Mouse (Mus musculus): ENCODE results near the gene Cyp2ab1. TPM values are rescaled to one million over a fixed set of nuclear protein-coding genes. Genes with fewer than 3 reads are reported as not detected.

Gene Cyp2ab1
- 0.23 TPM in 1 of 2 replicates, not detected in the other for polyA plus RNA-seq (2012; ENCODE audit: low replicate concordance)

GRCm38 (mm10) chr16:20325286-20325685 lies at the start of gene Cyp2ab1:
TSS of gene Cyp2ab1 (minus strand) at chr16:20325404.

GRCm38 (mm10) chr16:20301770-20302649 lies 23.2 kb downstream of the Cyp2ab1 start, which contains the start of gene Parl:
TSS of gene Parl (minus strand) at chr16:20302387.

Other genes with a start within 250 kb of the Cyp2ab1 start
- 11.3 and 19.1 TPM in 2 replicates for gene Klhl24, start 227.9 kb downstream of the Cyp2ab1 start, polyA plus RNA-seq (2012; ENCODE audit: low replicate concordance)
- 21.9 and 38.2 TPM in 2 replicates for gene Yeats2, start 184.3 kb downstream of the Cyp2ab1 start, polyA plus RNA-seq (2012; ENCODE audit: low replicate concordance)
- 0.10 TPM in 1 of 2 replicates, not detected in the other for gene Map6d1, start 84.0 kb downstream of the Cyp2ab1 start, polyA plus RNA-seq (2012; ENCODE audit: low replicate concordance)
- 77.6 and 105 TPM in 2 replicates for gene Parl, start 23.0 kb downstream of the Cyp2ab1 start, polyA plus RNA-seq (2012; ENCODE audit: low replicate concordance)
- gene Abcc5, start 101.0 kb upstream of the Cyp2ab1 start, polyA plus RNA-seq (2012; ENCODE audit: low replicate concordance): 7.2 and 7.3 TPM in 2 replicates
- gene Eif2b5, start 173.4 kb upstream of the Cyp2ab1 start, polyA plus RNA-seq (2012; ENCODE audit: low replicate concordance): 23.3 and 34.1 TPM in 2 replicates
- gene Dvl3, start 191.6 kb upstream of the Cyp2ab1 start, polyA plus RNA-seq (2012; ENCODE audit: low replicate concordance): 29.3 and 33.6 TPM in 2 replicates
- gene Ap2m1, start 210.1 kb upstream of the Cyp2ab1 start, polyA plus RNA-seq (2012; ENCODE audit: low replicate concordance): 48.8 and 95.7 TPM in 2 replicates
- 11.8 and 47.6 TPM in 2 replicates for gene Abcf3, start 223.2 kb upstream of the Cyp2ab1 start, polyA plus RNA-seq (2012; ENCODE audit: low replicate concordance)

Measured in leukemia stem cell, adult 10-12 weeks (primary cell).